9 mouse cellular contexts compared by ENCODE assay signal in the genomic region with DNA sequence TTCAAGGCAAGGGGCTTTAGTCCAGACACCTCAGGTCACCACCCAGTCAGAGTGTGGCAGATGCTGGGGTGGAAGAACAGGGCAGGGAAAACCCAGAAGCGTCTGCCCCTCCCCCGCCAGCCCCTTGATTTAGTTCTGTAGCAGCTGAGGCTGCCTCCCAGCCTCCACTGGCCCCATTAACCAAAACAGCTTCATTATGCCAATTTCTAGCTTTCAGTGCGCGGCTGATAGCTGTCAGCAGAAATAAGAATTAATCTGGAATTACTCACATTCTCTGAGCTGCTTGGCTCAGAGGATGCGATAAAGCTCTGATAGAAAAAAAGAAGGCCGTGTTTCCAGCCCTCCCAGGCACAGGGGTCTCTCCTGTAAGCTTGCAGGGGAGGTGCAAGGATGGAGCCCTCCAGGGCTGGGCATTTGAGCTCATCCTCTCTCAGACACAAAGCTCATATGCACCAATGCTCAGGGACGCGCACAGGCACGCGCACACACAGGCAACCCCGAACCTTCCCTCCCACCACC. TPM values are rescaled to one million over a fixed set of nuclear protein-coding genes. Genes with fewer than 3 reads are reported as not detected.
DNase-seq lines count a peak whose midpoint lies in the region; ATAC-seq and TF ChIP-seq lines count a peak whose summit lies in the region.
"Had no signal": no experiment of that assay in that cellular context is flagged by ENCODE, and none has a peak within 500 bp of the region (broad histone marks: within the 10 kb centered on the region; RNA-seq: fewer than 3 reads in every experiment).

No protein-coding gene starts in this region.

- H3K4me3 ChIP-seq in forebrain, embryonic 10.5 days = no peak overlapping the region
- no peak overlapping the region for H3K4me3 ChIP-seq in limb, embryonic 10.5 days
- no peak overlapping the region for H3K4me3 ChIP-seq in olfactory bulb, adult 2 months (ENCODE audit: insufficient read depth, low read depth, low read length)
- H3K4me3 ChIP-seq: erythroblast, embryonic 14.5 days; heart, embryonic 15.5 days had no signal

- TF ChIP-seq POLR2A in olfactory bulb, adult 2 months (IDR thresholded peaks at IDR 0.05; ENCODE audit: insufficient read depth, low read depth, low read length) = no peak

- DNase-seq in right cerebral cortex, postnatal 14 days = peak; percentile 52
- DNase-seq in right cerebral cortex, postnatal 25 days = no peak
- DNase-seq in forebrain, embryonic 10.5 days (ENCODE audit: extremely low spot score, low spot score) = no peak
- DNase-seq in limb, embryonic 10.5 days (ENCODE audit: low spot score) = no peak
- DNase-seq in heart, adult 18-20 months = no peak

- H3K9me3 ChIP-seq in forebrain, embryonic 10.5 days = no peaks in the 10 kb centered on the region
- H3K9me3 ChIP-seq in limb, embryonic 10.5 days (replicated peaks) = no peaks in the 10 kb centered on the region
- H3K9me3 ChIP-seq: heart, embryonic 15.5 days had no signal

- H3K36me3 ChIP-seq in forebrain, embryonic 10.5 days (replicated peaks) = peaks cover 37% of the 10 kb centered on the region
- peaks cover 43% of the 10 kb centered on the region for H3K36me3 ChIP-seq in limb, embryonic 10.5 days
- H3K36me3 ChIP-seq: heart, embryonic 15.5 days had no signal

- peaks cover 49% of the 10 kb centered on the region for H3K4me1 ChIP-seq in forebrain, embryonic 10.5 days
- peaks cover 51% of the 10 kb centered on the region for H3K4me1 ChIP-seq in limb, embryonic 10.5 days
- H3K4me1 ChIP-seq in olfactory bulb, adult 2 months (ENCODE audit: control insufficient read depth, insufficient read depth, low read length) = peaks cover 45% of the 10 kb centered on the region

- TF ChIP-seq CTCF in olfactory bulb, adult 2 months (IDR thresholded peaks at IDR 0.05; ENCODE audit: insufficient read depth, low read depth, low read length) = no peak

- no peak for ATAC-seq in frontal cortex, adult (ENCODE audit: low TSS enrichment)

- H3K27me3 ChIP-seq in forebrain, embryonic 10.5 days (ENCODE audit: poor library complexity, severe bottlenecking) = peaks cover 41% of the 10 kb centered on the region
- H3K27me3 ChIP-seq in limb, embryonic 10.5 days (ENCODE audit: low read depth, poor library complexity, severe bottlenecking) = peaks cover 26% of the 10 kb centered on the region

- 55% methylated on average over 11 of the region's 11 CpGs for WGBS in forebrain, embryonic 10.5 days
- WGBS in limb, embryonic 10.5 days = 57% methylated on average over 11 of the region's 11 CpGs
- WGBS in olfactory bulb, adult 2 months = 23% methylated on average over 11 of the region's 11 CpGs

- peak overlapping the region; percentile 74 for H3K27ac ChIP-seq in forebrain, embryonic 10.5 days
- H3K27ac ChIP-seq in limb, embryonic 10.5 days = peak overlapping the region; percentile 30; the same call in 1 of the 2 replicates
- H3K27ac ChIP-seq in olfactory bulb, adult 2 months (ENCODE audit: insufficient read depth, low read depth, low read length) = peak overlapping the region; percentile 42
- H3K27ac ChIP-seq: heart, embryonic 15.5 days had no signal

RNA-seq across cellular contexts. Expression of gene Abcc3, which starts 15.1 kb away (rescaled TPM):
- polyA plus RNA-seq in forebrain, embryonic 10.5 days (2016; fragmentation: Nextera tagmentation; extraction: Ambion mirVana) = 0.12 and 0.22 TPM in 2 replicates
- 0.59 and 0.88 TPM in 2 replicates for polyA plus RNA-seq in limb, embryonic 10.5 days (2016; fragmentation: Nextera tagmentation; extraction: Ambion mirVana)
- not detected in 2 replicates for polyA plus RNA-seq in olfactory bulb, adult 2 months (2012; ENCODE audit: insufficient read depth, insufficient read length, low replicate concordance, missing spikeins)
- total RNA-seq in heart, adult 18-20 months (2021) = 1 to 10 TPM; 1.7 to 1.8 TPM
